Mouse (Mus musculus) layer of hippocampus, postnatal 14 days (tissue): Measurements from ENCODE around the gene Aamdc. TPM values are rescaled to one million over a fixed set of nuclear protein-coding genes. Genes with fewer than 3 reads are reported as not detected.
A peak's percentile ranks its signal among the peaks of the same experiment; 100 is the strongest.

ENCODE experiments used
- DNase-seq, 2 experiments: peaks; one replicate each; pipeline ENCODE4 v3.0.0; 2021 to 2022; ENCODE audit warnings: low spot score in 2 of 2, mixed read lengths in 1 of 2
- total RNA-seq, 2 experiments: library from RNA; stranded (reverse); gene quantifications; 2 replicates each; pipeline ENCODE4 v1.2.3; 2021

Aamdc gene
- total RNA-seq, 2 experiments from 2014 or later = 43.7 to 44.5 TPM

DNA sequence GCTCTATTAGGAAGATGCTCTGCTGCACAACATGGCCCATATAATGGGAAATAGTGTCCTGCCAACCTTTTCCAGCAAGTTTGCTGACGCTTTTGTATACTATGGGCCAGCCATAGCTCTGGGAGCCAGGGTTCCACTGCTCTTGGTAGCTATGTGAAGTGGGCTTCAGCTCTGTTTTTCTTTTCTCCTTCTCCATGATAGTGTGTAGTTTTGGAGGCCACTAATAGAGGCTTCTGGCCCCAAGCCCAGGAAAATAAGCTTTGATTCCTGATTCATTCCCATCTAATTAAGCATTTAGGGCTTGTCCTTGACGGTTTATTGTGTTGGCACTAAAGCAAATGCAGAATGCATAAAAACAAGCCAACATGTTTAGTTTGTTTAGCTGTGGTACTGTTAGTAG, 59.4 kb downstream of the Aamdc start:
- peak in 1 of 2 experiments; percentile 49 for DNase-seq

DNA sequence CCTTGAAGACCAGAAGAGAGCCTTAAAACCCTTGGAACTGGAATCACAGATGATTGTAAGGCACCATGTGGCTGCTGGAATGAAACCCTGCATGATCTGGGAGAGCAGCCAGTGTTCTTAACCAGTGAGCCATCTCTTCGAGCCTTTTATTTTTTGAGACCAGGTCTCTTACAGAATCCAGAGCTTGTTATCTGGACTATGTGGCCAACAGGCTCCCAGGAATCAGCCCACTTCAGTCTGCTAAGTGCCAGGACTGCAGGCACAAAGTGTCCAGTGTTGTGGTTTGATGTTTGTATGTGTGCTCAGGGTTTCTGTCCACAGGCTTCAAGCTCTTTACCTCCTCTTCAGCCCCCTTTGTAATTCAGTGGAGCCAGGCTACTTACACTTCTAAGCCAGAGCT, 64.5 kb downstream of the Aamdc start:
- peak in 1 of 2 experiments; percentile 21 for DNase-seq

DNA sequence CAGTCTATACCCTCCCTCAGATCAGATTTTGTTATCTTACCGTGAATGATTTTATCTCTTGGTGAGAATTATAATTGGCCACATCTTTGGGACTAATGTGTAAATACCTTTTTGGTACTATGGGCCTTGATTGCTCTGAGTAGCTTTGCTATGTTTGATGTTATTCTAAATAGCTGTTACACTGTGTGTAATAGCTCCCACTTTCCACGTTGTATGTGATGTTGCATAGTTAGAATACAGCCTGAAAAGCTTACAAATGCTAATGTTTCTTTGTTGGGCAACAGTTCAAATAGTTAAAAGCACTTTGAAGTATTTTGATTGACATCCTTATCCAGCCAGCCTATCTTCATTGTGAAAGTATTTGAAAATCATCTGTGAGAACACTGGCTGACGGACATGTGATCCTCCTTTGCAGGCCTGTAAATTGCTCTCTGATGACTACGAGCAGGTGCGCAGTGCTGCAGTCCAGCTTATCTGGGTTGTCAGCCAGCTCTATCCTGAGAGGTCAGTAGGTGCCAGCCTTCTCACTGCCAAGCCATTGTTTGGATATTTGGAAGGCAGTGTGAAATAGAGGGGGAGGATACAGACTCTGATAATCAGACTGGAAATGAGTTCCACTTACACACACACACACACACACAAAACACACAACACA, 78.6 kb downstream of the Aamdc start:
- no peak for DNase-seq

Other genes with a start within 250 kb of the Aamdc start
- gene Usp35, start 247.5 kb downstream of the Aamdc start, total RNA-seq = 10 to 100 TPM; 11.9 to 12.4 TPM
- 10 to 100 TPM in 1 of 2 experiments, 1 to 10 TPM in 1; 8.9 to 11.5 TPM for gene Kctd21, start 247.2 kb downstream of the Aamdc start, total RNA-seq
- gene Alg8, start 207.9 kb downstream of the Aamdc start, total RNA-seq = 10 to 100 TPM; 11.4 TPM
- gene Ndufc2, start 179.5 kb downstream of the Aamdc start, total RNA-seq = 100 to 1,000 TPM; 267 TPM
- gene Thrsp, start 161.8 kb downstream of the Aamdc start, total RNA-seq = 10 to 100 TPM; 29.1 to 31.5 TPM
- 1 to 10 TPM; 2.3 to 3.6 TPM for gene Kctd14, start 128.2 kb downstream of the Aamdc start, total RNA-seq
- gene Ints4, start 98.5 kb downstream of the Aamdc start, total RNA-seq = 10 to 100 TPM; 31.4 to 33.1 TPM
- gene Rsf1, start 392 bp upstream of the Aamdc start, total RNA-seq = 10 to 100 TPM; 43.5 to 45.3 TPM
- 10 to 100 TPM; 73.5 to 76.9 TPM for gene Clns1a, start 117.1 kb upstream of the Aamdc start, total RNA-seq
- gene Aqp11, start 158.8 kb upstream of the Aamdc start, total RNA-seq = 10 to 100 TPM; 44.5 to 48.3 TPM
- 100 to 1,000 TPM; 170 to 195 TPM for gene Pak1, start 209.0 kb upstream of the Aamdc start, total RNA-seq